Mouse (Mus musculus) right cerebral cortex, postnatal 10 days (tissue): Measurements from ENCODE around the gene C1qtnf5.
A peak's percentile ranks its signal among the peaks of the same experiment; 100 is the strongest.

ENCODE experiments used
- DNase-seq, 2 experiments: peaks; one replicate each; pipeline ENCODE4 v3.0.0; 2021; ENCODE audit warnings: low spot score in 2 of 2

The C1qtnf5 gene

GRCm38 (mm10) chr9:44078955-44079756 is 27.9 kb upstream of the C1qtnf5 start:
- DNase-seq, result peak; percentile 78 to 79

- DNase-seq, result no peak
Measured at GRCm38 (mm10) chr9:44079997-44080780, 26.9 kb upstream of the C1qtnf5 start.

- DNase-seq, result peak in 1 of 2 experiments; percentile 52
Measured at GRCm38 (mm10) chr9:44080953-44081352, 26.1 kb upstream of the C1qtnf5 start.

- no peak for DNase-seq
Measured at GRCm38 (mm10) chr9:44081581-44081980, 25.5 kb upstream of the C1qtnf5 start.

GRCm38 (mm10) chr9:44082266-44082665 is 24.8 kb upstream of the C1qtnf5 start:
- DNase-seq, result no peak

- DNase-seq, result peak; percentile 85 to 91
Measured at GRCm38 (mm10) chr9:44083392-44084121, 23.5 kb upstream of the C1qtnf5 start.

- DNase-seq, result no peak
Measured at GRCm38 (mm10) chr9:44084236-44084635, 22.8 kb upstream of the C1qtnf5 start.

GRCm38 (mm10) chr9:44084659-44085229 is 22.3 kb upstream of the C1qtnf5 start:
- DNase-seq, result peak; percentile 92 to 93

- no peak for DNase-seq
Measured at GRCm38 (mm10) chr9:44085276-44085675, 21.8 kb upstream of the C1qtnf5 start.

- DNase-seq, result peak; percentile 71 to 76
Measured at GRCm38 (mm10) chr9:44085741-44086665, 21.0 kb upstream of the C1qtnf5 start.

GRCm38 (mm10) chr9:44086960-44087359 is 20.1 kb upstream of the C1qtnf5 start:
- DNase-seq, result no peak

GRCm38 (mm10) chr9:44087761-44088455 is 19.1 kb upstream of the C1qtnf5 start:
- DNase-seq, result peak; percentile 78 to 86

GRCm38 (mm10) chr9:44088877-44089608 is 18.0 kb upstream of the C1qtnf5 start:
- DNase-seq, result no peak

- peak; percentile 81 to 84 for DNase-seq
Measured at GRCm38 (mm10) chr9:44093612-44094503, 13.2 kb upstream of the C1qtnf5 start.

- no peak for DNase-seq
Measured at GRCm38 (mm10) chr9:44094737-44095136, 12.3 kb upstream of the C1qtnf5 start.

GRCm38 (mm10) chr9:44095781-44096180 is 11.3 kb upstream of the C1qtnf5 start:
- DNase-seq, result no peak

GRCm38 (mm10) chr9:44096536-44096935 is 10.5 kb upstream of the C1qtnf5 start:
- peak; percentile 72 to 85 for DNase-seq

GRCm38 (mm10) chr9:44101490-44101889 is 5.6 kb upstream of the C1qtnf5 start, which contains the start of gene Mfrp:
Mfrp (plus strand) TSS chr9:44101729.
- no peak for DNase-seq
